Mouse (Mus musculus) liver, embryonic 14.5 days (tissue): ENCODE data around the gene Gm49340. TPM values are rescaled to one million over a fixed set of nuclear protein-coding genes. Genes with fewer than 3 reads are reported as not detected.

Source experiments
- ATAC-seq: fragments of 200-750 bp; cut with Nextera tagmentation; 2 replicates; pipeline ENCODE4 v1.8.0; 2017; ENCODE audit warnings: moderate number of reproducible peaks, mild to moderate bottlenecking, moderate library complexity; ENCODE audit not compliant: insufficient read depth
- DNase-seq, 3 experiments: peaks; one replicate each; pipeline ENCODE4 v3.0.0-alpha.2; 2012 to 2013; ENCODE audit warnings: low read depth in 3 of 3, low spot score in 3 of 3
- H3K27ac ChIP-seq: fragments of 300-500 bp; sonication (generic); 2 replicates; pipeline ENCODE4 v1.5.1; 2014; ENCODE audit warnings: moderate library complexity, mild to moderate bottlenecking, control low read depth, inconsistent platforms
- H3K27me3 ChIP-seq: fragments of 300-500 bp; sonication (generic); 2 replicates; pipeline ENCODE4 v1.6.1; 2014; ENCODE audit warnings: mild to moderate bottlenecking, low read length, moderate library complexity; ENCODE audit not compliant: control insufficient read depth, insufficient read depth
- H3K36me3 ChIP-seq: fragments of 300-500 bp; sonication (generic); replicated peaks from 2 replicates; pipeline ENCODE4 v1.6.1; 2014; ENCODE audit warnings: low read depth; ENCODE audit not compliant: control insufficient read depth, insufficient read depth
- H3K4me1 ChIP-seq, 2 experiments: fragments of 200-500 bp in 1 of 2; fragments of 300-500 bp in 1 of 2; sonication (generic) in 1 of 2; replicated peaks; 2 replicates each; pipeline ENCODE4 v1.6.1; 2012 to 2014; ENCODE audit warnings: antibody characterized with exemption in 1 of 2, inconsistent platforms in 1 of 2, low read length in 1 of 2; ENCODE audit not compliant: control insufficient read depth in 2 of 2, insufficient read depth in 2 of 2
- H3K4me2 ChIP-seq: fragments of 300-500 bp; sonication (generic); 2 replicates; pipeline ENCODE4 v1.6.1; 2014; ENCODE audit warnings: low read depth, mild to moderate bottlenecking, control low read depth, moderate library complexity
- H3K4me3 ChIP-seq, 2 experiments: fragments of 200-500 bp in 1 of 2; fragments of 300-500 bp in 1 of 2; sonication (generic) in 1 of 2; 2 replicates each; pipeline ENCODE4 v1.5.1; 2012 to 2014; ENCODE audit warnings: low read depth in 2 of 2, low read length in 2 of 2, mild to moderate bottlenecking in 2 of 2, control low read depth in 1 of 2, inconsistent platforms in 1 of 2, moderate library complexity in 1 of 2; ENCODE audit not compliant: insufficient read depth in 1 of 2
- H3K9ac ChIP-seq: fragments of 300-500 bp; sonication (generic); replicated peaks from 2 replicates; pipeline ENCODE4 v1.6.1; 2014; ENCODE audit warnings: mild to moderate bottlenecking, control low read depth, moderate library complexity
- H3K9me3 ChIP-seq: fragments of 300-500 bp; sonication (generic); 2 replicates; pipeline ENCODE4 v1.6.1; 2016; ENCODE audit warnings: low read length, mixed read lengths; ENCODE audit not compliant: control insufficient read depth
- CTCF ChIP-seq: IDR thresholded peaks from 2 replicates; pipeline ENCODE4 v1.5.1; 2016; ENCODE audit warnings: antibody characterized with exemption, low read depth, control low read depth
- EP300 ChIP-seq: IDR thresholded peaks from 2 replicates; pipeline ENCODE4 v1.6.1; 2016; ENCODE audit warnings: antibody characterized with exemption, low read depth
- WGBS: fragments of 180-500 bp; shearing (Covaris S2); extraction: QIAGEN DNeasy Blood & Tissue Kit; methylation state at CpG from one replicate; pipeline ENCODE4 v1.1.7; 2014; ENCODE audit not compliant: insufficient replicate concordance; 5-methylcytosine and 5-hydroxymethylcytosine counted together
- polyA plus RNA-seq, 2 experiments: library from polyadenylated mRNA; depleted of rRNA in 1 of 2; stranded (reverse) in 1 of 2; unstranded in 1 of 2; fragments of >200 nt; fragmentation: Nextera tagmentation in 1 of 2; extraction: Ambion mirVana in 1 of 2; gene quantifications; 2 replicates each; pipeline versions ENCODE4 v1.2.1 to v1.2.3; 2012 to 2014

The Gm49340 gene
- 0.12 TPM in 2 replicates for polyA plus RNA-seq (2012; rRNA removed)
- not detected in 2 replicates for polyA plus RNA-seq (2014; fragmentation: Nextera tagmentation; extraction: Ambion mirVana)

DNA sequence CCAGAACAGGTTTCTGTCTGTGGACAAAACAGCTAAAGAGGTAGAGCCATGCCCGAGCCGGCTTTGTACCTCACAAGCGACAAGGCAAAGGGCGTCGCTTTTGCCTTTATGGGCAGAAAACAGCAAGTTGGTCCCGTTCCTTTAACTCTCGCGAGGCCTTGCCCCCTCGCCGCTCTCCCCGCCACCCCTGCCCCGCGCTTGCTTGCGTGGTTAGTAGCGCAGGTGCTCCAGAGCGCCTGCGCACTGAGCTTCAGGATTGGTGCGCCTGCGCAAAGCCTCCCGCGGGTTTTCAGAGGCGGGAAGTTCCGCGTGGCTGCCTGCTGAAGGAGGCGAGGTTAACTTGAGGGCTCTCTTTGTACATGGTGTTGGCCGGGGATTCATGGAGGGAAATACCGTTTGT is at the start of gene Gm49340, which contains the start of the genes Aspa and Spata22:
Gm49340 (plus strand) TSS at position 300 of the 400 bp plus-strand sequence.
Aspa (minus strand) TSS at position 155 of the 400 bp plus-strand sequence.
Spata22 (plus strand) TSS at position 300 of the 400 bp plus-strand sequence.
- WGBS, result 76% methylated on average over 27 of the region's 27 CpGs
- TF ChIP-seq EP300, result no peak
- no peak for TF ChIP-seq CTCF

DNA sequence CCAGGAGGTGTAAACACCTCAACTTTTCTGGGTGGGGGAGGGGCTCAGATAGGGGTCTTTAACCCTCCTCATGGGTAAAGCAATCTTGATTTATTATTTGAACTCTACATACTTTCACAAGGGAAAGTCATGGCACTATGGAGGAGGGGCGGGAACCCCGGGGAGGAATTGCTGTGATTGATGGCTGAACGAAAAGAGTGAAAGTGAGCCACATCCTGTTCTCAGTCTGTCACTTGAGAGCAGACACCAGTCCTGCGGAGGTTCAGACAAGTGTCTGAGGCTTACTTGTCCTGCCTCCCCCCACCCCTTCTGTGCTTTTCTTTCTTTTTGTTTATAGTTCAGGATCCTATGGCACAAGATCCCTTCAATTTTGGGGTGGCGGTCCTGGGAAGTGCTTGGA is 48.8 kb upstream of the Gm49340 start:
- DNase-seq (no peak), ATAC-seq (no peak)
- no peak overlapping the region for H3K4me2 ChIP-seq
- H3K27ac ChIP-seq, result no peak overlapping the region
- no peaks in the 10 kb centered on the region for H3K4me1 ChIP-seq
- no peak overlapping the region for H3K9ac ChIP-seq
- TF ChIP-seq CTCF (no peak), EP300 (no peak)
- WGBS, result 31% methylated on average over 5 of the region's 5 CpGs
- no peaks in the 10 kb centered on the region for H3K9me3 ChIP-seq
- H3K27me3 ChIP-seq, result no peaks in the 10 kb centered on the region
- no peaks in the 10 kb centered on the region for H3K36me3 ChIP-seq
- no peak overlapping the region for H3K4me3 ChIP-seq

More for the DNA sequence above, at the start of gene Gm49340, which contains the start of the genes Aspa and Spata22:
- Histone ChIP-seq H3K4me3 (no peak within 1 kb of the TSS), H3K4me2 (no peak within 1 kb of the TSS), H3K9ac (no peak within 1 kb of the TSS), H3K27ac (no peak within 1 kb of the TSS), H3K27me3 (no peaks in the 10 kb centered on the region), H3K9me3 (no peaks in the 10 kb centered on the region), H3K4me1 (0 out of 4 replicates have a peak, but pooled peaks cover 0 to 2% of the 10 kb centered on the region in 2 experiments), H3K36me3 (no peaks in the 10 kb centered on the region)
- DNase-seq (no peak), ATAC-seq (no peak)

DNA sequence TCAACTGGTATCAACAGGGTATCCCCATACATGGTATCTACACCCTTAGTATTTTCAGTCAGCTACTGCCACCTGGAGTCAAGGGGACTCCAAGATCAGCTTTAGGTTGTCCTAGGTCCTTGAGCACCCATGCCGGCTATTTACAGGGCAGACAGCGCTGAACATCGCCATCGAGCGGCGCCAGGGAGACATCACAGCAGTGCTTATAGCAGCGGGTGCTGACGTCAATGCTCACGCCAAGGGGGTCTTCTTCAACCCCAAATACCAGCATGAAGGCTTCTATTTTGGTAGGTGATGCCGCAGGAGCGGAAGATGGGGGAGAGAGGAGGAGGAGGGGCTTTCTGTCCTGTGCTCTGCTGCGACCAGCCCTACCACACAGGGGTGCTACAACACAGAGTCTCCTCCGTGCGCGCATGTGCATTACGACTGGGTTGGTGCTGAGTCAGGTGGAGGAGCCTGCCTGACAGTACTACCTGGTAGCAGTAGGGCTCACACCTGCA is 48.0 kb upstream of the Gm49340 start:
- no peaks in the 10 kb centered on the region for H3K9me3 ChIP-seq
- WGBS, result 3% methylated on average over 16 of the region's 16 CpGs
- H3K4me2 ChIP-seq, result no peak overlapping the region; the same call in 1 of the 2 replicates
- TF ChIP-seq EP300 (no peak), CTCF (peak; percentile 64)
- no peaks in the 10 kb centered on the region for H3K36me3 ChIP-seq
- H3K9ac ChIP-seq, result no peak overlapping the region
- H3K4me3 ChIP-seq, result peak overlapping the region in 1 of 2 experiments; percentile 9; a peak in 1 of 4 replicates
- no peaks in the 10 kb centered on the region for H3K27me3 ChIP-seq
- H3K27ac ChIP-seq, result no peak overlapping the region
- DNase-seq (peak in 1 of 3 experiments; percentile 6), ATAC-seq (peak; percentile 61; the same call in 1 of the 2 replicates)
- no peaks in the 10 kb centered on the region for H3K4me1 ChIP-seq

DNA sequence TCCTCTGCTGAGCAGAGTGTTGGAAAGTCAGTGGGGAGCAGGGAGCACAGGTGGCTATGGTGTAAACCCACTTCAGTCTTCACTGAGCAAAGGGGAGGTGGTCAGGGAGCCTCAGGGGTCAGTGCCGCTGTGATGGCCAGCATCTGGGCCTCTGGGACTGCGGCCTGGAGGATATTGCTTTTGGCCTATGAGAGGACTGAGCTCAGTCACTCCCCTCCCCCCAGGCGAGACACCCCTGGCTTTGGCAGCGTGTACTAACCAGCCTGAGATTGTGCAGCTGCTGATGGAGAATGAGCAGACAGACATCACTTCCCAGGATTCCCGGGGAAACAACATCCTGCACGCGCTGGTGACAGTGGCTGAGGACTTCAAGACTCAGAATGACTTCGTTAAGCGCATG is 46.2 kb upstream of the Gm49340 start:
- Histone ChIP-seq H3K4me2 (no peak overlapping the region), H3K9me3 (no peaks in the 10 kb centered on the region), H3K27me3 (no peaks in the 10 kb centered on the region), H3K4me1 (no peaks in the 10 kb centered on the region), H3K36me3 (no peaks in the 10 kb centered on the region), H3K9ac (no peak overlapping the region), H3K4me3 (no peak overlapping the region), H3K27ac (no peak overlapping the region)
- WGBS, result 64% methylated on average over 9 of the region's 9 CpGs
- no peak for TF ChIP-seq EP300
- TF ChIP-seq CTCF, result no peak
- DNase-seq (no peak), ATAC-seq (no peak)

DNA sequence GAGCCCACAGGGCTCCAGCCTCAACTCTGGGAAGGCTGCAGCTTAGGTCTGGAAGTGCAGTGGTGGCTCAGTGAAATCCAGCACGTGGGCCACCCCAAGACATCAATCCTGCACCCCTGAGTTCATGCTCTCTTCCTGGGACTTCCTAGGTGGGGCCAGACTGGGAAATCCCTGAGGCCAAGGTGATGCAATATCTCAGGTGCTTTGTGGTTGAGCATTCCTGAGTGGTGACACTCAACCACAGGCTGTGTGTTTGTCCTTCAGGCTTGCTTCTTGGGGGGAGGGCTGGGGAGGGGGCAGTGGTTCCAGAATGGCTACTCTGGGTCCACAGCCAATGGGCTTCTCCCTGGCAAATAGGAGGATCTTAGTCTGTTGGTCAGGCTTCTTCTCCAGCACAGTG is 45.6 kb upstream of the Gm49340 start:
- 23% methylated on average over 1 of the region's 1 CpGs for WGBS
- H3K9me3 ChIP-seq, result no peaks in the 10 kb centered on the region
- no peak for DNase-seq
- no peaks in the 10 kb centered on the region for H3K4me1 ChIP-seq
- H3K36me3 ChIP-seq, result no peaks in the 10 kb centered on the region
- H3K9ac ChIP-seq, result no peak overlapping the region
- H3K27me3 ChIP-seq, result no peaks in the 10 kb centered on the region
- no peak for ATAC-seq
- TF ChIP-seq CTCF (no peak), EP300 (no peak)
- no peak overlapping the region for H3K4me2 ChIP-seq
- no peak overlapping the region for H3K27ac ChIP-seq
- H3K4me3 ChIP-seq, result no peak overlapping the region
